Mouse (Mus musculus) hindbrain, postnatal 0 days (tissue): Measurements from ENCODE around the gene Rnf113a2. TPM values are rescaled to one million over a fixed set of nuclear protein-coding genes. Genes with fewer than 3 reads are reported as not detected.

Experiments used
- ATAC-seq: fragments of 200-750 bp; cut with Nextera tagmentation; 2 replicates; pipeline ENCODE4 v1.8.0; 2017; ENCODE audit warnings: mild to moderate bottlenecking, moderate TSS enrichment, moderate library complexity
- DNase-seq: peaks from one replicate; pipeline ENCODE4 v3.0.0-alpha.2; 2015; ENCODE audit warnings: low spot score
- H3K27ac ChIP-seq: fragments of 300-500 bp; sonication (generic); 2 replicates; pipeline ENCODE4 v1.5.1; 2014; ENCODE audit warnings: mild to moderate bottlenecking
- H3K27me3 ChIP-seq: fragments of 300-500 bp; sonication (generic); 2 replicates; pipeline ENCODE4 v1.6.1; 2014; ENCODE audit warnings: low read length, mixed read lengths; ENCODE audit not compliant: insufficient read depth
- H3K36me3 ChIP-seq: fragments of 300-500 bp; sonication (generic); 2 replicates; pipeline ENCODE4 v1.6.1; 2014; ENCODE audit warnings: low read length, mixed read lengths; ENCODE audit not compliant: insufficient read depth
- H3K4me1 ChIP-seq: fragments of 300-500 bp; sonication (generic); 2 replicates; pipeline ENCODE4 v1.6.1; 2014; ENCODE audit warnings: antibody characterized with exemption, low read length, mixed read lengths; ENCODE audit not compliant: insufficient read depth
- H3K4me2 ChIP-seq: fragments of 300-500 bp; sonication (generic); 2 replicates; pipeline ENCODE4 v1.6.1; 2014; ENCODE audit warnings: low read depth, mild to moderate bottlenecking, low read length, moderate library complexity, mixed read lengths
- H3K4me3 ChIP-seq: fragments of 300-500 bp; sonication (generic); 2 replicates; pipeline ENCODE4 v1.5.1; 2014; ENCODE audit warnings: low read length
- H3K9ac ChIP-seq: fragments of 300-500 bp; sonication (generic); replicated peaks from 2 replicates; pipeline ENCODE4 v1.6.1; 2014; ENCODE audit warnings: mild to moderate bottlenecking, low read length, moderate library complexity, mixed read lengths
- H3K9me3 ChIP-seq: fragments of 300-500 bp; sonication (generic); 2 replicates; pipeline ENCODE4 v1.6.1; 2016; ENCODE audit warnings: low read length, mixed read lengths
- CTCF ChIP-seq: IDR thresholded peaks from 2 replicates; pipeline ENCODE4 v1.5.1; 2016; ENCODE audit warnings: antibody characterized with exemption, control low read depth, low read depth
- WGBS: fragments of 180-500 bp; shearing (Covaris S2); extraction: QIAGEN DNeasy Blood & Tissue Kit; methylation state at CpG from one replicate; pipeline ENCODE4 v1.1.7; 2014; 5-methylcytosine and 5-hydroxymethylcytosine counted together
- polyA plus RNA-seq: library from polyadenylated mRNA; unstranded; fragments of >200 nt; fragmentation: Nextera tagmentation; extraction: Ambion mirVana; gene quantifications from 2 replicates; pipeline ENCODE4 v1.2.1, GENCODE M21; 2015
- total RNA-seq: library from RNA; depleted of rRNA; stranded (reverse); fragments of >200 nt; gene quantifications from 2 replicates; pipeline ENCODE4 v1.2.3, GENCODE M21; 2014; rRNA removed

Rnf113a2 gene
- total RNA-seq = 3.2 and 7.4 TPM in 2 replicates
- polyA plus RNA-seq = 20.1 and 21.3 TPM in 2 replicates

DNA sequence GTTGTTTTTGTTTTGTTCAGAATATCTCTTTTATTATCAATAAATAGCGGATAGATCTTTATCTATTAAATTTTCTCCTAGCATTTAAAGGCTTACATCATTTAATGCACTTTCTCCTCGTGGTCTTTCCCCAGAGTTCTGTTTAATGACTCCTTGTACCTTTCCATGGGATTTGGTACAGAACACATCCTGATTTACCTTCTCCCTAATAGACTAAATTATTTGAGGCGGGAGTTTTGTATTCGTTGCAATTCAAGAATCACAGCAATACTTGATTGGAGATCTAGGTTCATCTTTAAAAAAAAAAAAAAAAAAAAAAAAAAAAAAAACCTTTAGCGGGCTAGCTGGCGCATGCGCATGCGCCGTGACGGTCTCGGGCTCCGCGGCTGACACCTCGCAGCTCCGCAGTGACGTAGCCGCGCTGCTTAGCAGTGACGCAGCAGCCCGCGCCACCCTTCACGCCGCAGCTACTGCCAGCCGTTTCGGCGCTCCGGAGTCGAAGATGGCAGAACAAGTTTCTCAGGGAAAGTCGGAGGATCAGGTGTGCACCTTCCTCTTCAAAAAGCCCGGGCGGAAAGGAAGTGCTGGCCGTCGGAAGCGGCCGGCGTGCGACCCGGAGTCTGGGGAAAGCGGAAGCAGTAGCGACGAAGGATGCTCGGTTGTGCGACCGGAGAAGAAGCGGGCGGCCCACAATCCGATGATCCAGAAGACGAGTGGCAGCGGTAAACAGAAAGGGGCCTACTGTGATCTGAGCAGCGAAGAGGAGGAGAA, at the start of gene Rnf113a2:
Rnf113a2 (plus strand) TSS at position 363 of the 771 bp plus-strand sequence.
- Histone ChIP-seq H3K4me1 (no peaks in the 10 kb centered on the region; the same call in 1 of the 2 replicates), H3K36me3 (no peaks in the 10 kb centered on the region), H3K9me3 (no peaks in the 10 kb centered on the region), H3K4me2 (peak within 1 kb of the TSS; percentile 66), H3K27ac (peak within 1 kb of the TSS; percentile 71), H3K9ac (peak within 1 kb of the TSS; percentile 49), H3K4me3 (peak within 1 kb of the TSS; percentile 54), H3K27me3 (no peaks in the 10 kb centered on the region)
- WGBS = 3% methylated on average over 50 of the region's 50 CpGs
- TF ChIP-seq CTCF = no peak
- peak; percentile 97 for DNase-seq
- peak; percentile 95 for ATAC-seq

DNA sequence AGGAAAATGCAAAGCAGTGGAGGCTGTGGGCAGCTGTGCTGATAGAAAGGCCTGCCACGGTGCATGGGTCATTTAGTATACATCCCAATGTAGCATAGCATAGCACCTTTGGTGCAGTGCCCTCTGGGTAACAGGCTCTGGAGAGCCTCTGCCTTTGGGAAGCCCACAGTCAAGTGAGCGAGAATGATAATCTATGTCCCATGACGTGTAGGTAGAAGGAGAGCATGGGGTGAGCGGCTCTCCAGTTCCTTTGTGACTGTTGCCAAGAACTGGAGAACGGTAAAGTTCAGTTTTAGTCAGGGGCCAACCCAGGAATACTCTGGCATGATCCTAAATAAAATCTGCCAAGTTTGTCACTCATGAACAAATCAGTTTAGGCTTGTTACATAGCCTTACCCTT, 45.3 kb upstream of the Rnf113a2 start:
- Histone ChIP-seq H3K27ac (no peak overlapping the region), H3K4me3 (no peak overlapping the region), H3K36me3 (peaks cover 61% of the 10 kb centered on the region), H3K4me1 (no peaks in the 10 kb centered on the region), H3K9me3 (no peaks in the 10 kb centered on the region), H3K9ac (no peak overlapping the region), H3K4me2 (no peak overlapping the region), H3K27me3 (no peaks in the 10 kb centered on the region)
- no peak for TF ChIP-seq CTCF
- DNase-seq = no peak
- no peak for ATAC-seq
- WGBS = 93% methylated on average over 5 of the region's 5 CpGs

DNA sequence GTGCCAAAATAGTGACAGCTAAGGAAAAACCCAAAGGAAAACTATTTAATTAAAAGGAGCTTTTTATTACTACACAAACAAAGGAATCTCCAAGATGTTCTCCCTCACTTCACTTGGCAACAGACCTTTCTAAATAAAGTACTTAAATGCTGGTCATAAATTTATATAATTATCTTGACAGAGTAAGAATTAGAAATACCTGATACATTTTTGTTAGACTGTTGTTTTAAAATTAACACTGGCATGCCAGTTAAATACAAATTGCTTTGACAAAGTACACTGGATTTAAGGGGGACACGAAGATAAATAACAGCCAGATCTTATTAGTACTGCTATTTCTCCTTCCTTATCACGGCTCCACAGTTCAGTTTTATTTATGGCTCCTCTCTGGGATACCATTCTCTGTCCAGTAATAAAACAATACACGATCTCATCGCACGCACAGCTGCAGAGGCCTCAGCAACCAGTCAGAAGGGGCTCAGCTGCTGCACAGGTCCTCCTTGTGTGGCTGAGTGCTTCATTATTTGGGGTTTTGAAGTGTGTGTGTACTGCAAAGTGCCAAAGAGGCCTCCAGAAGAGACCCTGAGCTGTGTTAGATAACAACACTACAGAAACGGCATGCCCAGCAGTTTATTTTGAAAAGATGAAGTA, 43.0 kb upstream of the Rnf113a2 start:
- Histone ChIP-seq H3K9me3 (no peaks in the 10 kb centered on the region), H3K4me2 (no peak overlapping the region), H3K36me3 (peaks cover 60% of the 10 kb centered on the region), H3K9ac (no peak overlapping the region), H3K27ac (no peak overlapping the region), H3K4me3 (no peak overlapping the region), H3K4me1 (no peaks in the 10 kb centered on the region), H3K27me3 (no peaks in the 10 kb centered on the region)
- DNase-seq (no peak), ATAC-seq (no peak)
- TF ChIP-seq CTCF = no peak
- 77% methylated on average over 6 of the region's 6 CpGs for WGBS

DNA sequence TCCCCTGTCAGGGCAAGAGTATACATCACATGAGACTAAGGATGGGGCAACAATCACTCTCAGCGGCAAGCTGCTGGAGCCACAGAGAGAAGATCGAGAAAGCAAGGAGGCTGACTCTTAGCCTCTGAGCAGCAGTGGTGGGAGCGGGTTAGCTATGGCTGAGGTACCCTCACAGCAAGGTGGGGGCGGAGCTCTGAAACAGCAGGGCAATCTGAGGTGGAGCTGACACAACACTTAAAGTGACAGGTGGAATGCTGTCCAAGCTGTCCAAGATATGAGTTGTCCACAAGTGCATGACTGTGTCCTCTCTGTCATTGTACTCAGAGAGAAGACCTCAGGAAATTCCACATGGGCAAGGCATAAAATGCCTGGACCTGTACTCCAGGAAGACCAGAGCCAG, 34.6 kb upstream of the Rnf113a2 start:
- Histone ChIP-seq H3K4me2 (no peak overlapping the region), H3K27me3 (no peaks in the 10 kb centered on the region), H3K4me3 (no peak overlapping the region), H3K27ac (no peak overlapping the region), H3K4me1 (no peaks in the 10 kb centered on the region), H3K36me3 (peaks cover 9% of the 10 kb centered on the region; the same call in 1 of the 2 replicates), H3K9me3 (no peaks in the 10 kb centered on the region), H3K9ac (no peak overlapping the region)
- DNase-seq (no peak), ATAC-seq (no peak)
- TF ChIP-seq CTCF = no peak
- 88% methylated on average over 4 of the region's 4 CpGs for WGBS

DNA sequence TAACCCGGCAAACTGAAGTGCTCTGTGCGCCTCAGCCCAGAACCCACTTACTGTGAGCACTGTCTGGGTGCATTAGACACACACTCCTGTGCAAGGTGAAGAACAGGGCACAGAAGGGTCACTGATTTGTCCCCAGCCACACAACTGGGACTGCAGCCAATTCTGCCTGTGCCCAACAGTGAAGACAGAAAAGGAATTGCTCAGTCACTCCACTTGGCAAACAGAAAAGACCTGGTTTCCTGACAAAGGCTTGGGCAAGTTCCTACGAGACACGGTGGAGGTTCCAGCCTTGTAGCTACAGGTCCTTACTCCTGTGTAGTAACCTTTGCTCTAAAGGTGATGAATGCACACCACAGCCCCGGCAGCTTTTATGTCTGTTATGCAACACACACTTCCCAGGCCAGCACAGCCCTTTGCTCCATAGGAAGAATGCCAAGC, 32.3 kb upstream of the Rnf113a2 start:
- H3K4me1 ChIP-seq = no peaks in the 10 kb centered on the region
- peak overlapping the region; percentile 45 for H3K27ac ChIP-seq
- H3K4me2 ChIP-seq = no peak overlapping the region
- H3K9me3 ChIP-seq = no peaks in the 10 kb centered on the region
- no peak overlapping the region for H3K9ac ChIP-seq
- ATAC-seq = no peak
- peak; percentile 26 for DNase-seq
- WGBS = 61% methylated on average over 5 of the region's 5 CpGs
- TF ChIP-seq CTCF = no peak
- peaks cover 14% of the 10 kb centered on the region; the same call in 1 of the 2 replicates for H3K36me3 ChIP-seq
- no peak overlapping the region for H3K4me3 ChIP-seq
- no peaks in the 10 kb centered on the region for H3K27me3 ChIP-seq

DNA sequence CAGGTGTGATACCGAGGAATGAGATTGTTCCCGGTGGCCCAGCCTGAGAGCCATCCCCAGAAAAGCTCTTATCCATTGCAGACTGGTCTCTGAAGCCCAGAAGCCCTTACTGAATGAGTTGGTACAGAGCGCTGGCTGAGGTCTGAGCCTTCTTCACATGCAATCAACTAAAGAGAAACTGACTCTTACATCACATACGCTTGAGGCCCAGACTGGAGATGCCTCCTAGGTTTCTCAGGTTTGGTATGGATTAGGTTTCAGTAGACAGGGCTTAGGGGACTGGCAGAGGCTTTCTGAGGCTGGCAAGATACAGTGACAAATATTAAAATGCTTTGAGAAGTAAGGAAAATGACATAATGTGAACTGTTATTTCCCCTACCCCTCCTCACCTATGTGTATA, 31.6 kb upstream of the Rnf113a2 start:
- ATAC-seq = no peak
- TF ChIP-seq CTCF = no peak

More for the DNA sequence above, 31.6 kb upstream of the Rnf113a2 start:
- Histone ChIP-seq H3K4me1 (no peaks in the 10 kb centered on the region), H3K4me2 (no peak overlapping the region), H3K36me3 (peaks cover 14% of the 10 kb centered on the region; the same call in 1 of the 2 replicates), H3K4me3 (no peak overlapping the region), H3K9ac (no peak overlapping the region), H3K27ac (no peak overlapping the region), H3K27me3 (no peaks in the 10 kb centered on the region), H3K9me3 (no peaks in the 10 kb centered on the region)
- WGBS = 95% methylated on average over 4 of the region's 4 CpGs
- no peak for DNase-seq
